Mouse (Mus musculus) forebrain, postnatal 0 days (tissue): ENCODE results near the gene Otor. TPM values are rescaled to one million over a fixed set of nuclear protein-coding genes. Genes with fewer than 3 reads are reported as not detected.

Source experiments
- ATAC-seq: fragments of 200-750 bp; cut with Nextera tagmentation; 2 replicates; pipeline ENCODE4 v1.8.0; 2017; ENCODE audit warnings: mild to moderate bottlenecking, moderate library complexity
- DNase-seq: peaks from one replicate; pipeline ENCODE4 v3.0.0-alpha.2; 2015
- H3K27ac ChIP-seq: fragments of 300-500 bp; sonication (generic); 2 replicates; pipeline ENCODE4 v1.5.1; 2014; ENCODE audit warnings: low read depth, mild to moderate bottlenecking, antibody characterized with exemption, low read length, moderate library complexity, mixed read lengths
- H3K27me3 ChIP-seq: fragments of 300-500 bp; sonication (generic); 2 replicates; pipeline ENCODE4 v1.6.1; 2014; ENCODE audit warnings: mild to moderate bottlenecking, low read length, mixed read lengths; ENCODE audit not compliant: insufficient read depth
- H3K36me3 ChIP-seq: fragments of 300-500 bp; sonication (generic); 2 replicates; pipeline ENCODE4 v1.6.1; 2014; ENCODE audit warnings: mild to moderate bottlenecking, moderate library complexity; ENCODE audit not compliant: insufficient read depth
- H3K4me1 ChIP-seq: fragments of 300-500 bp; sonication (generic); 2 replicates; pipeline ENCODE4 v1.6.1; 2014; ENCODE audit warnings: antibody characterized with exemption; ENCODE audit not compliant: insufficient read depth
- H3K4me2 ChIP-seq: fragments of 300-500 bp; sonication (generic); 2 replicates; pipeline ENCODE4 v1.6.1; 2014; ENCODE audit warnings: low read depth, mild to moderate bottlenecking, moderate library complexity
- H3K4me3 ChIP-seq: fragments of 300-500 bp; sonication (generic); 2 replicates; pipeline ENCODE4 v1.5.1; 2014; ENCODE audit warnings: low read depth, low read length, mixed read lengths
- H3K9ac ChIP-seq: fragments of 300-500 bp; sonication (generic); 2 replicates; pipeline ENCODE4 v1.6.1; 2014; ENCODE audit warnings: mild to moderate bottlenecking
- H3K9me3 ChIP-seq: fragments of 300-500 bp; sonication (generic); 2 replicates; pipeline ENCODE4 v1.6.1; 2016; ENCODE audit warnings: low read length
- CTCF ChIP-seq: sonication (generic); IDR thresholded peaks from 2 replicates; pipeline ENCODE4 v1.5.1; 2016; ENCODE audit warnings: antibody characterized with exemption, control low read depth, low read depth
- WGBS: fragments of 180-500 bp; shearing (Covaris S2); extraction: QIAGEN DNeasy Blood & Tissue Kit; methylation state at CpG from one replicate; pipeline ENCODE4 v1.1.7; 2014; 5-methylcytosine and 5-hydroxymethylcytosine counted together
- polyA plus RNA-seq: library from polyadenylated mRNA; unstranded; fragments of >200 nt; fragmentation: Nextera tagmentation; extraction: Ambion mirVana; gene quantifications from 2 replicates; pipeline ENCODE4 v1.2.1, GENCODE M21; 2015
- total RNA-seq: library from RNA; depleted of rRNA; stranded (reverse); fragments of >200 nt; gene quantifications from 2 replicates; pipeline ENCODE4 v1.2.3, GENCODE M21; 2014

The Otor gene
- total and polyA plus RNA-seq, 2 experiments from 2014 or later, result not detected

DNA sequence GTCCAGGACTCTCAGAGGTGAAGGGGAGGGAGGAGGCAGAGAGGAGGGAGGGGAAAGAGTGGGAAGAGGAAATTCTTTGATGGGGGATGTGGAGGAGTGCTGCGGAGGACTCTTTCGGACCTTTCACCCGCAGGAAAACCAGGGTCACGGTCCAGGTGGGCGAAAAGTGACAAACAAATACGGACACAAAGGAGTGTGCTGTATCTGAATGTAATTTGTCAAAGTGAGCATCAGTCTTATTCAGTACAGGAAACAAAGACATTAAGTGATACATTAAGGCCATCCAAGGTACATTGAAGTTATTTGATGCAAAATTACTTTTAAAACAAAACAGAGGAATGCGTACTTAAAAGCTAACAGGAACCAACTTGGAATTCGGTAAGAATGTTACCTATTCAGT is 11.6 kb downstream of the Otor start:
- WGBS, result 87% methylated on average over 8 of the region's 8 CpGs
- H3K27me3 ChIP-seq, result no peaks in the 10 kb centered on the region
- no peaks in the 10 kb centered on the region for H3K9me3 ChIP-seq
- no peak for ATAC-seq
- TF ChIP-seq CTCF, result no peak
- H3K27ac ChIP-seq, result no peak overlapping the region
- H3K9ac ChIP-seq, result no peak overlapping the region
- no peak for DNase-seq
- H3K4me2 ChIP-seq, result no peak overlapping the region
- H3K36me3 ChIP-seq, result no peaks in the 10 kb centered on the region
- H3K4me1 ChIP-seq, result no peaks in the 10 kb centered on the region; the same call in 1 of the 2 replicates
- no peak overlapping the region for H3K4me3 ChIP-seq

DNA sequence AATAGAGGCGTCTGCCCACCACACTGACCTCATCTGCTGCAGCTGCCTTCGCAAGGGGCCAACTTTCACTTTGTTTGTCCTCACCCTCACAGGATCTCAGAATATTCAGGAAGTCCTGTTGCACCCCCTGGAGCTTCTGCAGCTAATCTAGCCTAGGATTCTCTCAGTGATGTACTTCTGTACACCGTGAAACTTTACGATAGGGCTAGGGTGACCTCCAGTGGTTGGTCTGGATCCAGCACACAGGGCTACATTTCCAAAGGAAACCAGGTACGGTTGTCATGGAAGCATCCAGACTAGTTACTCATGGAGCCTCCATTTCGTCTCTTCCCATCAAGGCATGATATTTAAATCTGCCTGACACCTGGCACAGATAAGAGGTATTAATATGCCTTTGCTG is 15.5 kb downstream of the Otor start:
- ATAC-seq (peak; percentile 97), DNase-seq (peak; percentile 91)
- Histone ChIP-seq H3K27me3 (no peaks in the 10 kb centered on the region), H3K4me2 (no peak overlapping the region), H3K4me3 (no peak overlapping the region), H3K36me3 (no peaks in the 10 kb centered on the region), H3K27ac (peak overlapping the region; percentile 37; the same call in 1 of the 2 replicates), H3K4me1 (no peaks in the 10 kb centered on the region; the same call in 1 of the 2 replicates), H3K9me3 (no peaks in the 10 kb centered on the region), H3K9ac (no peak overlapping the region)
- 28% methylated on average over 6 of the region's 6 CpGs for WGBS
- TF ChIP-seq CTCF, result peak; percentile 88

DNA sequence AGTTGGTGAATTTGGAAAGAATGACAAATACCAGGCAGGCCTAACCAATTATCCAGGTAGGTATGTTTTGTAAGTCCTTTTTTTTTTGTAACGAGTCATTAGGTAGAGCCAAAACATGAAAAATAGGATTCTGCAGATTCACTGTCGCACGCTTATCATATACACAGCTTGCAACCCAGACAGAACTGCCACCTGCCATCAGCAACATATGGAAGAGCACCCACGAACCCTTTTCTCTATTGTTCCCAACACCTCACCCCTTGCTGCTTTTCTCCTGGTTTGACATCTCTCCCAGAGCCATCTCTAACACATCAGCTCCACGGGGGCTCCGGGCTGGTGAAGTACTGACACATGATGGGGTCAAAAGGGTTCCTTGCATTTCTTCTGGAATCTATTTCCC is 16.5 kb downstream of the Otor start:
- no peaks in the 10 kb centered on the region; the same call in 1 of the 2 replicates for H3K4me1 ChIP-seq
- no peak for TF ChIP-seq CTCF
- H3K9me3 ChIP-seq, result no peaks in the 10 kb centered on the region
- H3K4me2 ChIP-seq, result no peak overlapping the region
- H3K27me3 ChIP-seq, result no peaks in the 10 kb centered on the region
- H3K9ac ChIP-seq, result no peak overlapping the region
- ATAC-seq (no peak), DNase-seq (peak; percentile 19)
- no peak overlapping the region for H3K4me3 ChIP-seq
- no peaks in the 10 kb centered on the region for H3K36me3 ChIP-seq
- 62% methylated on average over 6 of the region's 6 CpGs for WGBS
- no peak overlapping the region for H3K27ac ChIP-seq

DNA sequence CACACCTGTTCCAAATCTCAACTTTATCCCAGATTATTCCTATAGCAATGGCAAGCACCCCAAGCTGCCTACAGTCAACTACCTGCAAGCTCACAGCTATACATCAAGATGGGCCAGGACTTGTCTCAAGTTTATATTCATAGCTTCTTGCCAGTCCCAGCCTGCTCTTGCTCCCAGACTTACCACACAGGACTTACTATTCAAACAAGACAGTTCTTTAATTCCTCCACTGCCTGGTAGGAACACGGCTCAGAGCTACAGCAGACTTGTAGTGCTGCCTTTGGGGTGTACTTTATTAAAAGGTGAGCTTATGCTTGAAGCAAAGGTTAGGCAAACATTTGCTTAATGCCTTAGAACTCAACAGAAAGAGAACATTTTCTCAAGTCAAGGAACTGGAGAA is 18.9 kb downstream of the Otor start:
- WGBS, result 88% methylated on average over 1 of the region's 1 CpGs

DNA sequence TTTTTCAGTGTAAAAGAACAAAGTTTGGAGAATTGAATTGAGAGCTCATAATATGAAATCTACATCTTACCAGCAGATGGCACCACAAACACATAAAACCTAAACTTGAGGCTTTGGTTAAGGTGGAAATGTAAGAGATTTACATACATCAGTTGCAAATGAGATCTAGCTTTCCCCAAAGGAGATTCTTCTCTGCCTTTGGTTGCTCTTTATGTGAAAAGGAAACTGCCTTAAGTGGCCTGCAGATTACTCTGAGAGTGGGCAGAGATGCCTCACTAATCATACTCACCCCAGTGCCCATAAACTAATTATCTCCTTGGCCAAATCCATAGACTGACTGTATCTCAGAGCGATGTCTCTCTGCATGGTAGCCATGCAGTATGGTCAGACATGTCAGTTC is 35.6 kb downstream of the Otor start:
- no peak overlapping the region for H3K27ac ChIP-seq
- DNase-seq, result peak; percentile 86

More for the DNA sequence above, 18.9 kb downstream of the Otor start:
- H3K27ac ChIP-seq, result no peak overlapping the region
- no peak for DNase-seq
- TF ChIP-seq CTCF, result no peak
- H3K4me2 ChIP-seq, result no peak overlapping the region
- H3K4me3 ChIP-seq, result no peak overlapping the region
- no peaks in the 10 kb centered on the region for H3K27me3 ChIP-seq
- H3K36me3 ChIP-seq, result no peaks in the 10 kb centered on the region
- no peak overlapping the region for H3K9ac ChIP-seq
- no peaks in the 10 kb centered on the region; the same call in 1 of the 2 replicates for H3K4me1 ChIP-seq
- no peaks in the 10 kb centered on the region for H3K9me3 ChIP-seq
- ATAC-seq, result no peak

DNA sequence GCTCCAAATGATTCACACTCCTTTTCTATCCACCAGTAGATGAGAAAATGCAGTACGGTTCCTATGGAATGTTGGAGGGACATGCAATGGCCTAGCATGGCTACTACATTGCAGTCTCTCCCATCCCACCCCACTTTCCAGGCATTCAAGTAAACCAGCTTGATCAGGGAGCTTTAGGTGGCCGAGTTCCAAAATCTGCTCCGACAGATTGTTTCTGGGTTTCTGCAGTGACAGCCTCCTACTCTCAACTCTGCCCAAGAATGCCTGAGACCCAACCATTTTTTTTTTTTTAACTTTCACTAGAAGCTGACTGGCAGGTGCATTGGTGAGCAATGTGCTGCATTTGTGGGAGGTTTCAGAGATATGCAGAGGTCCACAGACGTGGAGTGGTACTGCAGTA is 36.4 kb downstream of the Otor start:
- DNase-seq, result peak; percentile 60

More for the DNA sequence above, 35.6 kb downstream of the Otor start:
- 78% methylated on average over 1 of the region's 1 CpGs for WGBS
- Histone ChIP-seq H3K9me3 (no peaks in the 10 kb centered on the region), H3K9ac (no peak overlapping the region), H3K27me3 (no peaks in the 10 kb centered on the region), H3K4me1 (no peaks in the 10 kb centered on the region; the same call in 1 of the 2 replicates), H3K36me3 (no peaks in the 10 kb centered on the region), H3K4me2 (no peak overlapping the region), H3K4me3 (no peak overlapping the region)
- TF ChIP-seq CTCF, result peak; percentile 75
- ATAC-seq, result peak; percentile 65

DNA sequence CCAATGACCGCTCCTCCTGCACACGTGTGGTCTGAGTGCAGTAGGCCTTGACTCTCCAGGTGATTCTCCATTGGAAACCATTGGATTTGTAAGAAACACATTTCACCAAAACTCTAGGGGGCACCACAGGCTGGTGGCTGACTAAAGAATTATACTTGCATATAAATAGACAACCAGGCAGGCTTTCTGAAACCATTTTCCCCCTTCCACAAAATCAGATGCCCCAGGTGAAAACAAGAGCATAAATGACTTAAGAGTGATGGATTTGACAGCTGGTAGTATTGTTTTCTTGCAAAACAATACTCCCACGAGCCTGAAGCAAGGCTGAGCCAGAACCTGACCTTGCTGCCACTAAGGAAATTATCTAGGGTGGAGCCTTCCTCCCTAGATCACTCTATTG is 39.2 kb downstream of the Otor start:
- DNase-seq (peak; percentile 66), ATAC-seq (0 out of 2 replicates have a peak, but pooled peaks have one; percentile 14)
- Histone ChIP-seq H3K27ac (no peak overlapping the region), H3K4me1 (no peaks in the 10 kb centered on the region; the same call in 1 of the 2 replicates), H3K9ac (no peak overlapping the region), H3K4me3 (no peak overlapping the region), H3K36me3 (no peaks in the 10 kb centered on the region), H3K4me2 (no peak overlapping the region), H3K27me3 (no peaks in the 10 kb centered on the region), H3K9me3 (no peaks in the 10 kb centered on the region)
- 62% methylated on average over 3 of the region's 3 CpGs for WGBS
- peak; percentile 61 for TF ChIP-seq CTCF

More for the DNA sequence above, 36.4 kb downstream of the Otor start:
- no peaks in the 10 kb centered on the region for H3K27me3 ChIP-seq
- no peak overlapping the region for H3K4me3 ChIP-seq
- ATAC-seq, result peak; percentile 42; the same call in 1 of the 2 replicates
- H3K4me1 ChIP-seq, result no peaks in the 10 kb centered on the region; the same call in 1 of the 2 replicates
- TF ChIP-seq CTCF, result no peak
- WGBS, result 49% methylated on average over 4 of the region's 4 CpGs
- H3K36me3 ChIP-seq, result no peaks in the 10 kb centered on the region
- H3K9me3 ChIP-seq, result no peaks in the 10 kb centered on the region
- H3K9ac ChIP-seq, result no peak overlapping the region
- no peak overlapping the region for H3K27ac ChIP-seq
- no peak overlapping the region for H3K4me2 ChIP-seq
